Mouse (Mus musculus) lung, postnatal 36 days (tissue): ENCODE measurements around the gene Eapp.
"Not testable (repeated sequence)": the region's sequence is repeated elsewhere in the genome, so short reads cannot be mapped to it uniquely, and the experiment has no call there.

Experiments
- DNase-seq: peaks from one replicate; pipeline ENCODE4 v3.0.0; 2022; ENCODE audit warnings: mixed read lengths

Gene Eapp

DNA sequence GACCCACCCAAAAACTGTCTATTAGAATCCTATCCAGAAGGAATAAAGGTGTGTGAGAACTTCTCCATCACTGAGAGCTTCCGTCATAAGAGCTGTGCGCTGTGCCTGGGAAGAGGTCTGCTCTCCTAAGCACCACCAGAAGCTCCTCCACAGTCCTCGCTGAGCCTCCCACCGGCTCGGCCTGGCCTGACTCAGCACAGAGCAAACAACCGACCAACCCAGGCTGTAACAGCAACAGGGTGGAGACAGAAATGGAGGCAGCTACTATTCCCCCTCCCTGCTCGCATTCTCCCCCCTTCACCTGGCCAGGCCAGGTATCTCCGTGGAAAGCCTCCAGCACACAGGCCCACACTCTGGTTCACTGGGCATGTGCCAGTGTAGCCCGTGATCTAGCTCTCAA, 19.0 kb downstream of the Eapp start:
- no peak for DNase-seq

DNA sequence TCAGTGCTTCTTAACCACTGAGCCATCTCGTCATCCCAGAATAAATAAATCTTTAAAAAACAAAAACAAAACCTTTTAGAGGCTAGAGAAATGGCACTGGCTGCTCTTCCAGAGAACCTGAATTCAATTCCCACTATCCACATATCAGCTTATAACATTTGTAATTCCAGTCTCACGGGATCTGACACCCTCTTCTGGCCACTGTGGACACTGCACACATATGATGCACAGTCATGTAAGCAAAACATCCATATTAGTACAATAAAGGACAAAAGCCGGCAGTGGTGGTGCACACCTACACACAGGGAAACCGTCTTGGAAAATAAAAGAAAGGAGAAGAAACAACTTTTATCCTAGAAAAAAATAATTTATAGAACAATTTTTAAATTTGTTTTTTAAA, 20.3 kb downstream of the Eapp start:
- no peak for DNase-seq

DNA sequence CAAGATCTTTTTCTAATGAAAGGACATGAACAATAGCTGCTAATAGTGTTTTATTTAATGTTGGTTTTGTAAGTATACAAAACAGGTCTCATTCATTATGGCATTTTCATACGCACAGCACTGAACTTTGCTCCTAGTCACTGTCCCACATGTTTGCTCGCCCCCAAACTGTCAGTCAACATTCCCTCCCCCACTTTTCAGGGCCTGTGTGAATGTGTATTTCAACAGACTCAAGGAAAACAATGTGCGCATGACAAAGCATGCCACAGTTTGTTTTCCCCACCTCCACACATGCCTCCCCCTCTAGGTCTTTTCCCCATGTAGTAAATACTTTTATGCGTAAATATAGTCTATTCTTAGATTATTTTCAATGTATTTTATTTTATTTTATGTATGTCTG, 24.4 kb downstream of the Eapp start:
- DNase-seq: no peak

- DNase-seq: no peak
Observed at GRCm38 (mm10) chr12:54668141-54668540, 27.6 kb downstream of the Eapp start.

GRCm38 (mm10) chr12:54665526-54665925, 30.2 kb downstream of the Eapp start:
- no peak for DNase-seq

DNA sequence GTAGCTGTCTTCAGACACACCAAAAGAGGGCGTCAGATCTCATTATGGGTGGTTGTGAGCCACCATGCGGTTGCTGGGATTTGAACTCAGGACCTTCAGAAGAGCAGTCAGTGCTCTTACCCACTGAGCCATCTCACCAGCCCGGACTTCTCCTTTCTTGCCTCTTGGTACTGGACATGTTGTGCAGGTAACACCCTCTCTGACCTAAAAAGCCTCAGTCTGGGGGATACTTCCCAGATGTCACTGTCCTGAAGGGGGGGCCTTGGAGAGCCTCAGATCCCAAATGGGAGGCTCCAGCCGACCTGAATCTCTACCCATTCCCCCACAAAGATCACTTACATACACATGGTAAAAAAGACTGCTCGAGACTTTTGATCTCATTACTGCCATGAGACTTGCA, 34.2 kb downstream of the Eapp start:
- not testable (repeated sequence) for DNase-seq

GRCm38 (mm10) chr12:54659901-54660300, 35.8 kb downstream of the Eapp start:
- peak; percentile 16 for DNase-seq

- peak; percentile 22 for DNase-seq
Observed at GRCm38 (mm10) chr12:54658425-54659092, 37.1 kb downstream of the Eapp start.

GRCm38 (mm10) chr12:54657951-54658350, 37.7 kb downstream of the Eapp start:
- no peak for DNase-seq

DNA sequence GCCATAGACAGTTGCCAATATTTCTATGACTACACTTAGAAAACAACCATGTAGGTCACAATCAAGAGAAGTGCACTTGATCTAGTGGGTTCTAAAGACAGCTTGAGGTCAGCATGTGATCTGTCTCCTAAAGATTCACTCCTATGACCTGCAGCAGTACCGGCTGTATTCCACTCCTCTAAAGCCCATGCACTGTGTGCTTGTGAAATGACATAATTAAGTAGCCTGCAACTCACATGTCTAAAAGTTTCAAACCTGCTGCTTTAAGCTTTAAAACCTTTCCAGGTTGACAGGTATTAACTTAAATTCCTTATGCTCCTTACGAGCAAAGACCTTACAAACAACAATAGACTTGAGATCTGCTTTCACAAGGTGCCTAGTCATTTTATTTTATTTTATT, 38.5 kb downstream of the Eapp start:
- no peak for DNase-seq

- peak; percentile 97 for DNase-seq
Observed at GRCm38 (mm10) chr12:54656396-54657171, 39.1 kb downstream of the Eapp start, which contains the start of gene Sptssa. Gene Sptssa (minus strand): TSS chr12:54656573.

- DNase-seq: peak; percentile 51
Observed at GRCm38 (mm10) chr12:54656039-54656395, 39.7 kb downstream of the Eapp start.

GRCm38 (mm10) chr12:54655292-54656038, 40.2 kb downstream of the Eapp start:
- DNase-seq: no peak

GRCm38 (mm10) chr12:54654741-54655140, 41.0 kb downstream of the Eapp start:
- DNase-seq: no peak

GRCm38 (mm10) chr12:54654141-54654540, 41.6 kb downstream of the Eapp start:
- DNase-seq: peak; percentile 50

GRCm38 (mm10) chr12:54652346-54652745, 43.4 kb downstream of the Eapp start:
- DNase-seq: no peak

DNA sequence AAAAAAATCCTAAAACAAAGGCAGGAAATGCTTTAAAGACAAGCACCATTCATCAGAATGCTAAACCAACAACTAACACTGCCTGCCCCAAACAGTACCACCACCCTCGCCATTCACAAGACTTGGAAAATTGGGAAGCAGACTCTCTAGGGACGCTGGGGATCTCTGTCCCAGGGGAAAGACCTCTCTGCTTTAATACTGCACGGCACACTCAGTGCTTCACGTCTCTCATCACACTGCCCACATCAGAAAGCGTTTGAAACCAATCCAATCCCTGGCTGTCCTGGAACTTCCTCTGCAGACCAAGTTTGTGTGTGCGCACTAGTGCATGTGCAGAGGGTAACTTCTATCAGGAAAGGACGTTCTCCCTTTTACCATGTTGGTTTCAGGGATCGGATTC, 43.9 kb downstream of the Eapp start:
- DNase-seq: no peak

DNA sequence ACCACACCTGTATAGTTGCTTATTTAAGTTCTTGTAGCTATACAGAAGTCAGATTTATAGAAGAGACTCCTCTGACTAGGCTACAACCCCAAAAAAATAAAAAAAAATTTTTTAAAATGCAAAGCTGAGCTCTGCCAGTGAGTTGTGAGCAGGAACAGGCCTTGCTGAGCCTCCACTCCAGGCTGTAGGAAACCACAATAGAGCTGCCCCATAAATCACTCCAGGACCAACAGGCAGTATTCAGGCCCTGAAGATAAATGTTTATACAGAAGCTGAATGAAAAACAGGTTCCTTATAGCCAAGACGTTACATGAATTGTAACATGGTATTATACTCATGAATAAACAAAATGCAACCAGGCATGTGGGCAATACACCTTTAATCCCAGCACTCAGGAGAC, 44.5 kb downstream of the Eapp start:
- no peak for DNase-seq

- no peak for DNase-seq
Observed at GRCm38 (mm10) chr12:54644947-54645346, 50.8 kb downstream of the Eapp start.

GRCm38 (mm10) chr12:54643320-54643892, 52.3 kb downstream of the Eapp start:
- no peak for DNase-seq

- no peak for DNase-seq
Observed at GRCm38 (mm10) chr12:54641374-54641773, 54.3 kb downstream of the Eapp start.

DNA sequence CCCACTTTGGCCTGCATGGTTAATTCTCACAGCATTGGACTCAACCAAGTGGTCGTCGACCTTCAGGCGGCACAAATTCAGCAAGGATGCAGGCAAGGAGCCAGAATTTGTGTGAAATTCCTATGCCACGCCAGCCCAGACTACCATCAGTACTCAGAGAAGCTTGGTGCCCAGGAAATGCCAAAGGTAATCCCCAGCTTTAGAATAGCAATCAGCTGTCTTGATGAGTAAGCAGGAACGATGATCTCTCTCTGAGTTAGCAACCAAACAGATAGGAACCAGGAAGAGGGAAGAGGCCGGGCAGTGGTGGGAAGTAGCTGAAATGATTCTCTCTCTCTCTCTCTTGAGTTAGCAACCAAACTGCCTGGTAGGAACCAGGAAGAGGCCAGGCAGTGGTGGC, 55.4 kb downstream of the Eapp start:
- DNase-seq: no peak

DNA sequence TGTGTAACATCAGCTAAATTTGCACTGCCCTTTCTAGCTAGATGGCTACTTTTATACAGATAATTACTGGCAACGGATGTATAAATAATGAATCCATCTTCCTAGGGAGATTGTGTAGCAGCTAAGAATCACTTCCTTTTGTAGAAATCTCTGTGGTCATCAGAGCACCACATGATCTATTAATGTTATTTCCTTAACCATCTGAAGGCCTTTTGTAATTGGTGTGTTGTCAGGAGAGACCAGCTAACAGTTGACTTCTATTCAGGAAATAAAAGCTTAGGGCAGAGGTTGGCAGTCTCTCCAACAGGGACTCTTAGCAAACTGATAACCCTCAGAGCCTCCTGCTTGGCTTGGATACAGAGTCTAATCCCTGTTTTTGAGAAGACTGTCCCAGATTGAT, 58.7 kb downstream of the Eapp start:
- DNase-seq: no peak
